Mouse (Mus musculus) effector memory CD4-positive, alpha-beta T cell, adult 5 months (primary cell): ENCODE measurements around the gene 1700013H16Rik. TPM values are rescaled to one million over a fixed set of nuclear protein-coding genes. Genes with fewer than 3 reads are reported as not detected.

ENCODE experiments used
- polyA plus RNA-seq: library from polyadenylated mRNA; unstranded; fragments of 100-300 nt; shearing (Covaris generic); gene quantifications from one replicate; pipeline ENCODE4 v1.2.1, GENCODE M21; 2017

The 1700013H16Rik gene
- not detected for polyA plus RNA-seq

DNA sequence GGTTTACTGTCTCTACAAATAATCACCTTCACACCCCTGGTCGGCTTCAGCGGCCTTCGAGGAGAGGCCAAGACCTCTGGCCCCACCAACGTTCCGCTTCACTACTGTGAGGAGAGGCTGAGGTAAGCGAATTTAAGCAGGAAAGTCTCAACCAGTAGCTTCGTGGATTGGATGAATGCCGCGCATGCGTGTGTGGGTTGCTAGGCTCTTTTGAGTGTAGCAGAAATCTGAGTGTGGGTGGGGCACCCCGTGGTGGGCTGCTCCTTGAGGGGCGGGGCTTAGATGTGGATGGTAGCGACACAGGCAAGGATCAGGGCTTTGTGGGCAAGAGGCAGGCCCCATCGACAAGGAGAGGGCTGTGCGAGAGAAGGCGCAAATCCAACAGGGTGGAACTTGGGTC lies at the start of gene 1700013H16Rik:
1700013H16Rik (minus strand) TSS at position 96 of the 400 bp plus-strand sequence.

DNA sequence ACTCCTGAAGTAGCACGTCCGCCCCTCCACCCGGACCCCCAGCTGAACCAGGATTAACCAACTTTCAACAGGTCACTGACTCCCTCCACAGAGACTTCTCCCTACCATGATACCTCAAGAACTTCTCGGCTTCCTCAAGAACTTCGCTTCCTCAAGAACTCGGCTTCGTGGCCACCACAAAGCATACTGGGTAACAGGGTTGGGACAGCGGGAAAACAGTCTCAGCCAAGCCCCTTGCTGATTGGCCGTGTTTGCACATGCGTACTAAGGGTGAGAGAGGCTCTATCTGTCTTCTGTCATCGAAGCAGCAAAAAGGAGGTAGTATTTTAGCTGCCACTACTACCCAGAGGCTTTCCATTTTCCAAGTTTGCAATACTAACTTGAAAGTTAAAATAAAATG lies 39.9 kb upstream of the 1700013H16Rik start, which contains the start of gene Xlr:
Xlr (minus strand) TSS at position 188 of the 400 bp plus-strand sequence.

DNA sequence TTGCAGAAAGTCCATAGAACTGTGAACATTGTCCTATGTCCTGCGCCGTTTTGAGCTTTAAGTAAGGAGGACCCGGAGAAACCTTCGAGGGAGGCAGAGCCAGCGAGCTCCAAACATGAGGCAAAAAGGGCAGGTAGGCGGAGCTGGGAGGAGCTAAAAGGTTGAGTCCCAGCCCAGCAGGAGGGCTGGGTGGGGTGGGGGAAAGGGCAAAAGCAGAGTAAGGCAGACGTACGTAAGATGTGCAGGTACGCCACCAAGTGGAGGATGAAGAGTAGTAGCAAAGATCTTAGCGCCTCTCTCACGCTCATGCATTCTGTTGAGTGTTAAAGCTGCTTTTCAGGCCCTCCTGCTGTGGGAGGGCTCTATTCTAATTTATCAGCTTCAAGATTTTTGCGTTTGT lies 18.6 kb upstream of the 1700013H16Rik start, which contains the start of gene Zfp36l3:
Zfp36l3 (minus strand) TSS at position 119 of the 400 bp plus-strand sequence.

DNA sequence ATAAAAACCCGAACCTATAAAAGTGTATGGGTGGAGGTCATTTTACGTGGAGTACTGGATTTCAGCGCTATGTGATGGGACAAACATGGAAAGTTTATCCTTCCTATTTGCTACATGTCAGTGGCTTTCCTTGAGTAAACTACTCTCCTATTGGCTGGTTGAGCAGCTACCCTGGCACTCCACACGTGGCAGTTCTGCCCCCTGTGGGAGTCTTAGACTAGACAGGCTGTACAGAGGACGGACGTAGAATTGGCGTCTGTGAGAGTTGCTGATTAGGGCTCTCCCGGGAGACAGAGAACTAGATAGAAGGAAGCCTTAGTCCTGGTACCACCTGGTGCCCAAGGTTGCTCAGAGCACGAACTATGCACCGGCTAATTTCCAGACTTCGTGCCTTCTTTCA lies 33.0 kb downstream of the 1700013H16Rik start, which contains the start of gene 4930502E18Rik:
4930502E18Rik (plus strand) TSS at position 231 of the 400 bp plus-strand sequence.

Other genes with a start within 250 kb of the 1700013H16Rik start
- gene Rtl8c, start 149.8 kb downstream of the 1700013H16Rik start, polyA plus RNA-seq = 13.8 TPM
- not detected for gene Gm14597, start 148.9 kb downstream of the 1700013H16Rik start, polyA plus RNA-seq
- gene Rtl8a, start 114.1 kb downstream of the 1700013H16Rik start, polyA plus RNA-seq = 12.1 TPM
- gene Rtl8b, start 87.4 kb downstream of the 1700013H16Rik start, polyA plus RNA-seq = 6.8 TPM
- gene 4930502E18Rik, start 33.0 kb downstream of the 1700013H16Rik start, polyA plus RNA-seq = not detected
- gene Zfp36l3, start 18.6 kb upstream of the 1700013H16Rik start, polyA plus RNA-seq = not detected
- 1.7 TPM for gene Xlr, start 39.9 kb upstream of the 1700013H16Rik start, polyA plus RNA-seq